Mouse (Mus musculus) gastrocnemius, adult 2 months (tissue): ENCODE measurements around the gene Tnfrsf13c. TPM values are rescaled to one million over a fixed set of nuclear protein-coding genes. Genes with fewer than 3 reads are reported as not detected.

ENCODE experiments used
- DNase-seq: peaks from one replicate; pipeline ENCODE4 v3.0.0; 2022
- H3K27ac ChIP-seq: fragments of 200-600 bp; 2 replicates; pipeline ENCODE4 v1.8.1; 2022; ENCODE audit warnings: mild to moderate bottlenecking
- H3K4me3 ChIP-seq: fragments of 200-600 bp; 2 replicates; pipeline ENCODE4 v1.8.1; 2022; ENCODE audit warnings: mild to moderate bottlenecking, moderate library complexity
- CTCF ChIP-seq: fragments of 200-600 bp; IDR thresholded peaks from 2 replicates; pipeline ENCODE4 v1.8.1; 2022; ENCODE audit warnings: antibody characterized with exemption, mild to moderate bottlenecking, moderate library complexity
- intact Hi-C: fragments of 180-260 bp; cut with DNase I; formaldehyde crosslinking; loops from one replicate; pipeline ENCODE4 v1.15.1; 2025
- total RNA-seq, 2 experiments: library from RNA; stranded (reverse); gene quantifications; 2 replicates each; pipeline ENCODE4 v1.2.3; 2021

Gene Tnfrsf13c
- total RNA-seq, 2 experiments from 2014 or later = not detected

DNA sequence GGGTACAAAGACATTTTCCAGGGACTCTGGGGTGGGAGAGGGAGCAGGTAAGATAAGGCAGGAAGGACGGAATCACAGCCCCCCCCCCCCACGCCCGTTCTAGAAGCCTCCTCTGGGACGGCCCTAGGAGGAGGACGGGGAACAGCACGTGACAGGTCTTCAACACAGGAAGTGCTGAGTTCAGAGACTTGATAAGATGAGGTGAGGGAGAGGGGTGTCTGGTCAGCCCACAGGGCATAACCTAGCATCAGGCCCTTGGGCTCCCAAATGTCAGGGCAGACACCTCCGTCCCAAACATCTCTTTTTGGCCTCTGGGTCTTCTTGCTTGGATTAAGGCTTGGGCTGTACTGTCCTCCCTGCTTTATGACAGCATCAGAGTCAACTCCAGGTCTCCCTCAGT is 918 bp downstream of the Tnfrsf13c start:
- DNase-seq = no peak
- intact Hi-C loops = no loop called here
- TF ChIP-seq CTCF = no peak
- Histone ChIP-seq H3K4me3 (no peak overlapping the region), H3K27ac (no peak overlapping the region)

DNA sequence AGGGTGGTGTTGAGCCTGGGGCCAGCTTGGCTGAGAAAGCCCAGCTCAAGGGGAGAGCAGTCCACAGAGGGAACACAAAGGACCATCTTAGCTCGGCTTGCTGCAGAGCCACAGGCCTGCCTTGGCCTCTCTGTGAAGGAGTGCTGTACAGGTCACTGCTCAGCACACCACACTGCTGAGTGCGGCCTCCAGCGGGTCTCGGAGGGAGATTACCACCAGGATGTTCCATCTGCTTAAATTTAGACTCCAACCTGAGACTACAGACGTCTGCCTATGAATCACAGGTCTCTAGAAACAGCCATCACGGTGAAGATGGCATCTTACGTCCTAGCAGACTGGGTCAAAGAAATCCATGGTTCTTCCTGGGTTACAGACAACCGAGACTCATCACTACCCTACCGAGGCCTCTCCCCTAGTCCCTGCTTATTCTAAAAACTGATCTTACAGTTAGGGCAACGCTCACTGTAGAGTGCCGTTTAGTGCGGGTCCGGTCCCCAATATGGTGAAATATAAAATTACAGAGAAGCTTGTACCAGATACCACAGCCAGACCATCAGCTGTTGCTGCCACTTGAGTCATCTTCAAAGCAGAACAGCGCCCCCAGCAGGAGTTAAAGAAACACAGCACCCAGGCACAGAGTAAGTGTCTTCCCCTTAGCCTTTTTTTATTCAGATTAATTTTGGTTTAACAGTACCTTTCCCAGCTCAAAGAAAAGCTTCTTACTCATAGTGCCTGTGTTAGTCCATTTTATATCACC is 2.9 kb downstream of the Tnfrsf13c start:
- H3K27ac ChIP-seq = no peak overlapping the region
- DNase-seq = no peak
- H3K4me3 ChIP-seq = no peak overlapping the region
- TF ChIP-seq CTCF = peak; percentile 40
- intact Hi-C loops = no loop called here

DNA sequence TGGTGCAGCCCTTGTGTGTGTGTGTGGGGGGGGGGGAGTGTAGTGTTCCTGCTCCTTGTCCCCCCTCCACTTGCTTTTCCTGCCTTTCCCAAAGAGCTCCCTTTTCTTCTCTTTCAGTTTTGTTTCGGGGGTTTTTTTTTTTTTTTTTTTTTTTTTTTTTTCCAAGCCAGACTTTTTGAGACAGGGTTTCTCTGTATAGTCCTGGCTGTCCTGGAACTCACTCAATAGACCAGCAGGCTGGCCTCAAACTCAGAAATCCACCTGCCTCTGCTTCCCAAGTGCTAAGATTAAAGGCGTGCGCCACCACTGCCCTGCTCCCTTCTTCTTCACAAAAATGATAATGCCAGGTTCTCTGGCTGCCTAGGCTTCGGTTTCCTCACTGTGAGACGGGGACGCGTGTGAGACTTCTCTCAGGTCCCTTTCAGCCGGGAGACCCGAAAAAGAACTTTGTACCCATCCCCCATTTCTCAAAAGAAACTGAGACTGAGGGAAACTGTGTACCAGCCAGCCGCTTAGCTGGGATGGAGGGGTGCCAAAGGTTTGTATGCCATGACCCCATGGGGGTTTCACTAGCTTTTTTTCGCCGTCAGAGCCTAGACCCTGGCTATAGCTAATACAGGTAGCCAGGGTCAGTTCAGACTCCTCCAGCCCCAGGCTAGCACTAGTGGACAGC is 4.0 kb downstream of the Tnfrsf13c start:
- DNase-seq = no peak
- intact Hi-C loops = no loop called here
- H3K27ac ChIP-seq = no peak overlapping the region
- no peak for TF ChIP-seq CTCF
- no peak overlapping the region for H3K4me3 ChIP-seq

DNA sequence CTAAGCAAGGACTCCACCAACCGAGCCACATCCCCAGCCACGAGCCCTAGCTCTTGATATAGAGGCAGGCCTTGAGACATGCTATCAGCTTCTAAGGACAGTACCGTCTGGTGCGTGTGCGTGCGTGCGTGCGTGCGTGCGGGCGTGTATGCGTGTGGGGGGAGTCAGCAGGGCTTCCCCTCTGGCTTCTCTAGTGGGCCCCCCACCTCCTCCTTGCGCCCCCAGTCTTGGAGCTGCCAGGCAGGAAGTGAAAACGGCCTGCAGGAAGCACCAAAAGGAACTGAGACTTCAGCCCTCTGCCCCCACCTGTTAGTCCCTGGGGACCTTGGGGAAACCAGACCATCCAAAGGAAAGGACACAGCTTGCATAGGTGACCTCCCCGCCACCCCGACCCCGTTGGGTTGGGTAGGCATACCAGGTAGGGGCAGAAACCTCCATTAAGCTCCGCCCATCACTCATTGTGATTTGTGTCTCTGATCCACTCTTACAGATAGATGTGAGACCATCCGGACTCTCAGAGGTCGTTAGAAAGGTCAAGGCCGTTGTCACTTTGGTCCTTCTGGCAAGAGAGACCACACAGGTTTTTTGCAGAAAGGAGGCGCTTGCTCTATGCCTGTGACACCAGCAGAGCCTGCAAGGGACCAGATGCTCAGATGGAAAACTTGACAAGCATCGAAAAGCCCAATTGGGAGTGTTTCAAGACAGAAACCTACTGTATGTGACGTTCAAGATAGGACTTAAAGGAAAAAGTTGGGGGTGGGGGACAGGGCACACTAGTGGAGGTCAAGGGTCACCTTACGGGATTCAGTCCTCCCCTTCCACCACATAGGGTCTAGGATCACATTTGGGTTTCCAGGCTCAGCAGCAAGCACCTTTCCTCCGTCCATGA is 5.1 kb downstream of the Tnfrsf13c start:
- Histone ChIP-seq H3K4me3 (no peak overlapping the region), H3K27ac (no peak overlapping the region)
- TF ChIP-seq CTCF = no peak
- no peak for DNase-seq
- intact Hi-C loops = no loop called here

DNA sequence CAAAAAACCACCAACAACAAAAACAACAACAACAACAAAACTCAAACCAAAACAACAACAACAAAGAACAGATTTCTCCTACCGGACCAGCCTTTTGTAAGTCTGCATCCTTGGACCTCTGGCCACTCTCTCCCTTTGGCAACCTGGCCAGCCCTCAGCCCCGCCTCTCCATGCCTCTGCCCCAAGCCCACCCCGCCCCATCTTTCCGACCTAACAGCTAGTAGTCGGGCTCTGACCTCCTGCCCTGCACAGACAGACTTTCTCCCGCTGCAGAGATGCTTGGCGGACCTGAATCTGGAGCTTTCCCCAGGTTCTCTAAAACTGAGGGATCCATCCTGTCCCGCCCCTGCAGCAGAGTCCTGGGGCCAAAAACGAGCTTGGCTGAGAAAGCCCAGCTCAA is 6.2 kb downstream of the Tnfrsf13c start:
- TF ChIP-seq CTCF = no peak
- no peak for DNase-seq
- intact Hi-C loops = no loop called here
- Histone ChIP-seq H3K4me3 (no peak overlapping the region), H3K27ac (no peak overlapping the region)

DNA sequence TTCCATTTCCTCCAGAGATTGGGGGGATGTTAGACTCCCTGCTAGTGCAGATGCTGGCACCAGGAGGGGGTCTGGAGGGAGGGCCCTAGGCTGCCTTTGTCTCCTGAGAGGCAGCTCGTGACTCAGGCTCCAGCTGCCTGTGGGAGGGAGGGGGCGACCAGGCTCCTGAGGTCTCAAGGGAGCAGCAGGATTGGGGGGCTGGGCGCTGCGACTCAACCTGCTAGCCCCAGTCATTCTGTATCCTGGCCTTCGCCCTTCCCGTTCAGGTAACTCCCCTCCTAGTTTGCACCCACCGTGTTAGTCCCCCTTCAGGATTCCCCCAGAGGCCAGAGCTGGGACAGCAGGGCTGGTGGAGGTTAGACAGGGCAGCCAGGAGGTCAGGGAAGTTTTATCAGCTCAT is 7.1 kb downstream of the Tnfrsf13c start:
- no peak for TF ChIP-seq CTCF
- Histone ChIP-seq H3K27ac (no peak overlapping the region), H3K4me3 (no peak overlapping the region)
- intact Hi-C loops = no loop called here
- DNase-seq = no peak

DNA sequence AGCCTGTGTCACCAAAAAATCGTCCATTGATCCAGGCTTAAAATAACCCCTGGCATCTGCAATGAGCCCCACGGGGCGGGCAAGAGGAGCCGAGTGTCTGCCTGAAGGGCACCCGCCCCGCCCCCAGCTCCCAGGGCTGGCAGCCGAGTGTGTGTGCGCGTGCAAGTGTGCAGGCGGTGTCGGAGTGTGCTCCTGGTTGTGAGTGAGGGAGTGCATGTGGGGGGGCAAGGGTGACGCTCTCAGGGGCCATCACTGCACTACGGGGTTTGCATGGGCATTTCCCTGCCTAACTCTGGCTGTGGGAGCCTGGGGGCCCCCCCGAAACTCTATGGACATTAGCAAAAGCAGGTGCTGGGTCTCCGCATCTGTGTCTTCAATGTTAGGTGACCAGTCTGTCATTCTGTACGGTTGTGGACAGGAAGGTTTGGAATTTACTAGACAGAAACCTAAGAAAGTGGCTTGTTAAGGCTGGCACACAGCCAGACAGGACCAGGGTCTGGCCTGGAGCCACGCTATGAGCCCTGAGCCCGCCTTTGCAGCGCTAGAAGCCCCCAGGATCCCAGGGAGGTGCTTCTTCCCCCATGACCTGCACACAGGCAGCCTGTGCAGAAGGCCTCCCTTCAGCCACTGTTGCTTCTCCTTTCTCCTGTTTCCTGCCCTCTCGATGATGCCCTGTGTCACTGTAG is 7.9 kb downstream of the Tnfrsf13c start:
- DNase-seq = no peak
- Histone ChIP-seq H3K27ac (no peak overlapping the region), H3K4me3 (no peak overlapping the region)
- TF ChIP-seq CTCF = no peak
- intact Hi-C loops = no loop called here

DNA sequence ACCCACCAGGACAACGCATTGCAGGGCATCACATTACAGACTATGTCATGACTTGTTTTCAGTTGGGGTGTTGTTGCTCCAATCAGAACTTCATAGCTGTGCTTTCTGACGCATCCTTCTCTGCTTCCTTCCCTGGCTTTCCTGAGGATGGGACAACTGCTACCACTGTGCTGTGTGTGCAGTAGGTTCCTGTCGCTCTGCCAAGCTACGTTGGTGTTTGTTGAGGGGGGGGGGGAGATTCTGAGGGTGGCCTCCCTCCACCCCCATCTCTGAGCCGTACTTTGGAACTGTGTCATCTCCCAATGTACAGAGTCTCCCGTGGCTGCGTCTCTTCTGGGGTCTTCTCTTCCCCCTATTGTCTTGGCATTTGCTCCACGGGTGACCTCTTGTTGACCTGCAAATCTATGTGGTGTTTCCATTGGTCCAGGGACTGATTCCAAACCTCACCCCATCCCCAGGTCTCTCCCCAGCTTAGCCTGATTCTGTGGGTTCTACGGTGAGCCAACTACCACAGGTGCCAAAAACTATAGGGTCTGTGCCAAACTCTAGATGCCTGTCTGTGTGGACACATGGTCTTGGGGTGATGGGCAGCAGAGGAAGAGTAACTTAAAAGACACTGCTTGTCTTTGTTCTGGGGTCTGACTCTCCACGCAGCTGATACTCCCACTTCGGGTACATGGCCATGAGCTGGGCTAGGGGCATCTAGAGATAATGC is 8.7 kb downstream of the Tnfrsf13c start:
- DNase-seq = no peak
- no peak overlapping the region for H3K4me3 ChIP-seq
- no peak for TF ChIP-seq CTCF
- H3K27ac ChIP-seq = no peak overlapping the region
- intact Hi-C loops = no loop called here

DNA sequence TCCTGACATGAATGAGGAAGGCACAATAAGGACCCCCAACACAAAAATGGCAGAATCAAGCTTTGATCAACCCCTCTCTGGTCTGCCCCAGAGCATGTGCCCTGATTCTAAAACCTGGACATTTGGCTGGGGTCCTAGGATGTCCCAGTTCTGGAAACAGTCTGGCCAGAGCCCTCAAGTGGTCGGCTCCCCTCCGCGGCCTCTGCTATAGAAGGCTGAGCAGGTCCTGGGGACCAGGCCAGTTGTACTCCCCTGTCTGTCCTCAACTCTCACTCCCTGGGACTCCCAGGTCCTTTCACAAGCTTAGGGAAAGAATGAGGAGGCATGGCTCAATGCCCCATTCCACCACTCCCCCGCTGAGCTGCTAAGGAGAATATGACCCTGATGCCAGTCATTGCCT is 10.9 kb downstream of the Tnfrsf13c start:
- Histone ChIP-seq H3K4me3 (no peak overlapping the region), H3K27ac (no peak overlapping the region)
- intact Hi-C loops = no loop called here
- no peak for TF ChIP-seq CTCF
- DNase-seq = no peak

DNA sequence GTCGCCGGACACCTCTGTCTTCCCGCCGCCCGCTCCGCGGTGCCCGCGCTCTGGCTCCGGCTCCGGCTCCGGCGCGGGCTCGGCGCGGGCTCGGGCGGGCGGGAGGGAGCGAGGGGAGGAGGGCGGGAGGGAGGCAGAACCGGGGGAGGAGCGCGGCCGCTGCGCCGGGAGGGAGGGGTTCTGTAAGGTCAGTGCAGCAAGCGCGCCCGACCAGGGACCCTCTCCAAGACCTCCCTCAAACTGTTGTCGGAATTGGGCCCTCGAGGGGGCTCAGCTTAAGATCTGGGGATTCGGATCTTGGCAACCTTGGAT is 11.5 kb downstream of the Tnfrsf13c start, which contains the start of gene Shisa8:
Gene Shisa8 (minus strand): TSS at position 64 of the 312 bp plus-strand sequence.
- intact Hi-C loops = no loop called here

DNA sequence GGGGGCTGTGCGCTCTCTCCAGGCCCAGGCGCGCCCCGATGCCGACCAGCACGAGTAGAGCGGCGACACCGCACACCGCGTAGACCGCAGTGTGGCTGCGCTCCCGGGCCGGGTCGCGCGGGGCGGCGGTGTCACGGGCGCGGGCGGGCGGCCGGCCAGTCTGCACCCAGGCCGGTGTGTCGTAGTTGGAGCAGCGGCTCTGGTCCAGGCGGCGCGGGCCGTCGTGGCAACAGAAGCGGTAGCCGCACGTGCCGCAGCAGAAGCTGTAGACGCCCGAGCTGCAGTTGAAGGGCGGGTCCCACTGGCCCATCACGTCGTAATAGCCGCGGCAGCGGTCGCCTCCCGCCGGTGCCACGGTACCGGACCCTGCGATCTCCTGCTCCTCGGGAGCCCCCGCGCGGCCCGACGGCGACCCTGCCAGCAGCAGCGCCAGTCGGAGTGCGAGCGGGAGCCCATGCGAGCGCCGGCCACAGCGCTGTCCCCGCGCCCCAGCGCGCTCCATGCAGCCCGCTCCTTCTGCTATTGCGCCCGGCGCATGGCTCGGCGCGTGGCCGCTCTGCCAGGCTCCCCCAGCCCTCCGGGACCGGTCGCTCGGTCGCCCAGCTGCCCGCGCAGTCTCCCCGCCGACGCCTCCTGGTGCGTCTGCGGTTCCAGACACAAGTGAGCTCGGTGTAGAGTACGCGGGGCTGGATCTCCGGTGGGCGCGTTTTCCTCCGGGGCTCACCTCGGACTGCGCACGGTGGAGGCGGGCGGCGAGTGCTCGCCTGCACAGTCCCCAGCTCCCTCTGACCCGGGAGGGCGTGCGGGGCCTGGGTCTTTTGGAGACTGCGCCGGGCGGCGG is 12.0 kb downstream of the Tnfrsf13c start:
- intact Hi-C loops = no loop called here
- Histone ChIP-seq H3K27ac (no peak overlapping the region), H3K4me3 (peak overlapping the region; percentile 68)
- peak; percentile 50 for DNase-seq
- TF ChIP-seq CTCF = peak; percentile 7; the same call in 1 of the 2 replicates

More for the DNA sequence above, 11.5 kb downstream of the Tnfrsf13c start, which contains the start of gene Shisa8:
- H3K4me3 ChIP-seq = peak within 1 kb of the TSS; percentile 68
- TF ChIP-seq CTCF = no peak
- no peak for DNase-seq
- no peak within 1 kb of the TSS for H3K27ac ChIP-seq
